Mouse (Mus musculus) heart, postnatal 25 days (tissue): Measurements from ENCODE around the gene Mlf1. TPM values are rescaled to one million over a fixed set of nuclear protein-coding genes. Genes with fewer than 3 reads are reported as not detected.

Experiments used
- DNase-seq: peaks from one replicate; pipeline ENCODE4 v3.0.0; 2022; ENCODE audit warnings: low spot score
- intact Hi-C: fragments of 180-260 bp; cut with DNase I; formaldehyde crosslinking; loops from one replicate; pipeline ENCODE4 v1.15.1; 2025
- total RNA-seq, 2 experiments: library from RNA; stranded (reverse); gene quantifications; 2 replicates each; pipeline ENCODE4 v1.2.3; 2021

The Mlf1 gene
- total RNA-seq, result 100 to 1,000 TPM; 328 to 331 TPM

GRCm38 (mm10) chr3:67373872-67374271 lies at the start of gene Mlf1:
Mlf1 (plus strand) TSS chr3:67374097.
- DNase-seq, result peak; percentile 78
- intact Hi-C loops, result no loop called here

- DNase-seq, result no peak
- intact Hi-C loops, result no loop called here
These were observed 34.3 kb upstream of the Mlf1 start for GRCm38 (mm10) chr3:67339558-67339957.

GRCm38 (mm10) chr3:67340921-67341320 lies 33.0 kb upstream of the Mlf1 start:
- no peak for DNase-seq
- intact Hi-C loops, result no loop called here

GRCm38 (mm10) chr3:67343004-67343662 lies 30.8 kb upstream of the Mlf1 start:
- no peak for DNase-seq
- intact Hi-C loops, result loop anchor here (2.0 kb wide), 1 partner anchor 1010 kb away; no protein-coding TSS in a partner anchor

- DNase-seq, result no peak
- intact Hi-C loops, result loop anchor here (2.0 kb wide), 1 partner anchor 934 kb away; no protein-coding TSS in a partner anchor
These were observed 29.3 kb upstream of the Mlf1 start for GRCm38 (mm10) chr3:67344599-67344998.

GRCm38 (mm10) chr3:67346674-67347073 lies 27.2 kb upstream of the Mlf1 start:
- intact Hi-C loops, result no loop called here
- DNase-seq, result no peak

- DNase-seq, result no peak
- intact Hi-C loops, result loop anchor here (1.0 to 5.0 kb wide), 3 partner anchors 36 to 217 kb away; partner anchors contain the start of gene Gfm1
These were observed 22.3 kb upstream of the Mlf1 start for GRCm38 (mm10) chr3:67351406-67352127.

- no peak for DNase-seq
- intact Hi-C loops, result loop anchor here (2.0 to 5.0 kb wide), 2 partner anchors 35 to 79 kb away; partner anchors contain the start of gene Gfm1
These were observed 21.7 kb upstream of the Mlf1 start for GRCm38 (mm10) chr3:67352128-67352762.

- intact Hi-C loops, result loop anchor here (2.0 to 5.0 kb wide), 2 partner anchors 35 to 78 kb away; partner anchors contain the start of gene Gfm1
- DNase-seq, result no peak
These were observed 21.1 kb upstream of the Mlf1 start for GRCm38 (mm10) chr3:67352763-67353149.

GRCm38 (mm10) chr3:67358376-67358775 lies 15.5 kb upstream of the Mlf1 start:
- DNase-seq, result no peak
- intact Hi-C loops, result no loop called here

- no peak for DNase-seq
- intact Hi-C loops, result no loop called here
These were observed 7.6 kb upstream of the Mlf1 start for GRCm38 (mm10) chr3:67366087-67366892.

- no peak for DNase-seq
- intact Hi-C loops, result no loop called here
These were observed 6.4 kb upstream of the Mlf1 start for GRCm38 (mm10) chr3:67367481-67367880.

- intact Hi-C loops, result no loop called here
- DNase-seq, result no peak
These were observed 4.4 kb upstream of the Mlf1 start for GRCm38 (mm10) chr3:67369407-67370079.

GRCm38 (mm10) chr3:67372194-67372593 lies 1.7 kb upstream of the Mlf1 start:
- intact Hi-C loops, result no loop called here
- DNase-seq, result no peak

- intact Hi-C loops, result no loop called here
- no peak for DNase-seq
These were observed 1.1 kb upstream of the Mlf1 start for GRCm38 (mm10) chr3:67372781-67373180.

GRCm38 (mm10) chr3:67374360-67374778 lies 472 bp downstream of the Mlf1 start:
- intact Hi-C loops, result no loop called here
- no peak for DNase-seq

GRCm38 (mm10) chr3:67375063-67375462 lies 1.2 kb downstream of the Mlf1 start, which contains the start of gene Gm17402:
Gm17402 (minus strand) TSS chr3:67375163.
- intact Hi-C loops, result no loop called here
- DNase-seq, result no peak

GRCm38 (mm10) chr3:67378215-67378614 lies 4.3 kb downstream of the Mlf1 start:
- intact Hi-C loops, result no loop called here
- no peak for DNase-seq

- intact Hi-C loops, result no loop called here
- DNase-seq, result no peak
These were observed 55.6 kb downstream of the Mlf1 start for GRCm38 (mm10) chr3:67429338-67429998.
